Mouse (Mus musculus): Measurements from ENCODE around the gene Vamp5.

The Vamp5 gene

GRCm38 (mm10) chr6:72344396-72345073 is 35.7 kb downstream of the Vamp5 start:
- no peak for DNase-seq

GRCm38 (mm10) chr6:72340481-72340880 is 39.8 kb downstream of the Vamp5 start:
- no peak for DNase-seq

GRCm38 (mm10) chr6:72333111-72333510 is 47.2 kb downstream of the Vamp5 start:
- DNase-seq = no peak

- no peak for DNase-seq
These were observed 50.1 kb downstream of the Vamp5 start for GRCm38 (mm10) chr6:72330133-72330532.

GRCm38 (mm10) chr6:72329019-72329418 is 51.2 kb downstream of the Vamp5 start:
- DNase-seq = no peak

- peak; percentile 41 to 55 for DNase-seq
These were observed 54.0 kb downstream of the Vamp5 start for GRCm38 (mm10) chr6:72326274-72326673.

GRCm38 (mm10) chr6:72323786-72324508 is 56.3 kb downstream of the Vamp5 start:
- DNase-seq = no peak

- no peak for DNase-seq
These were observed 57.3 kb downstream of the Vamp5 start for GRCm38 (mm10) chr6:72322936-72323335.

- DNase-seq = peak; percentile 56 to 59
These were observed 61.2 kb downstream of the Vamp5 start for GRCm38 (mm10) chr6:72319019-72319418.
